Mouse (Mus musculus) monocyte, adult 5-6 weeks (primary cell): ENCODE results near the gene Fam214a. TPM values are rescaled to one million over a fixed set of nuclear protein-coding genes. Genes with fewer than 3 reads are reported as not detected.

Experiments used
- ATAC-seq: fragments of 153-309, 156-312 bp; replicated peaks from 2 replicates; pipeline ENCODE4 v1.8.0; 2017; ENCODE audit warnings: mild to moderate bottlenecking; ENCODE audit not compliant: low TSS enrichment, insufficient number of reproducible peaks, severe bottlenecking, poor library complexity, low FRiP score
- total RNA-seq: library from RNA; stranded (forward); fragments of 200-1000, 200-491, 200-594 nt; gene quantifications from 3 replicates; pipeline ENCODE4 v1.2.3, GENCODE M21; 2017

The Fam214a gene
- total RNA-seq, 1 experiment from 2014 or later: 43.8 TPM

- no peak for ATAC-seq
Measured at GRCm38 (mm10) chr9:75002262-75002661, 49.6 kb downstream of the Fam214a start.

DNA sequence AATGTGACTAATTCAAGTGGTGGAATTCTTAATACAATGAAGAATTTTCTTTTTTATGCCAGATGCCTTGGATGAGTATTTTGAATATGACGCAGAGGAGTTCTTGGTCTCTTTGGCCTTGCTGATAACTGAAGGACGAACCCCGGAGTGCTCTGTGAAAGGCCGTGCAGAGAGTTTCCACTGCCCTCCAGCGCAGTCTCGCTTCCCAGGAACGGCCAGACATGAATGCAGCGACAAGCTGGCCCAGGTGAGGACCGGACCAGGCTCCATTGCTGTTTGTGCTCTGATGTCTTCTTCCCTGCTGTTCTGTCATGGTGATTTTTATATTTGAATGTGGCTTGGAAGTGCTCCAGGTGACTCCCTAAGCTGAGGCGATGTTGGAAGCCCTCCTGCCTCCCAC, 51.5 kb downstream of the Fam214a start:
- ATAC-seq: no peak

DNA sequence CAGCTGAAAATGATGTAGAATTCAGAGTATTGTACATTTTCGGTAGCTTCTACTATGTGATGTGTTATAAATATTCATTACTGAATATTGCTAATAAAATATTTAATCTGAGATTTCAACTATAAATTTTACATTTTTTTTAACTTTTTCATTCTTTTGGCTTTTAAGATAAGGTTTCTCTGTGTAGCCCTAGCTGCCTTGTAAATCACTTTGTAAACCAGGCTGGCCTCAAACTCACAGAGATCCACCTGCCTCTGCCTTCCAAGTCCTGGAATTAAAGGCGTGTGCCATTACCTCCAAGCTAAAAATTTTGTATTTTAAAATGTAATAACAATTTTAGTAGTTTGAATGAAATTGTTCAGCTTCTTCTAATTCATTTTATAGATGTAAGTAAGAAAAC, 63.9 kb downstream of the Fam214a start:
- no peak for ATAC-seq

GRCm38 (mm10) chr9:75019181-75019580, 66.5 kb downstream of the Fam214a start:
- ATAC-seq: no peak

DNA sequence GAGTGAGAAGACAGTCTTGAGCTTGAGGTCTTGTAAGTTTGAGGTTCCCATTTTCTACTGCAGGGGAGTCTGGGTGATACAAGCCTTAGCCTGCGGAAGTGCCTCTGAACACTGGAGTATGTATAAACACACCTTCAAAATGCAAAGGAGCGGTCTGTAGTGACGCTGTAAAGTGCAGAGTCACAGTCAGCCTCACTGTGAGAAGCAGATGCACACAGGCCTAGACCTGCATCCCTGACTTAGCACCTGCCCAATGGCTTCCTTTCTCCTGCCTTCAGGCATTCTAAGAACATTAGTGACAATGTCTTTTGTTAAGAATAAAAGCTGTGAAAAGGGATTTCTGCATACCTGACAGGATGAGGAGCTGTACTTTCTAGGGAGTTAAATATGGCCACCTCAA, 66.9 kb downstream of the Fam214a start:
- no peak for ATAC-seq

- ATAC-seq: no peak
Measured at GRCm38 (mm10) chr9:75020561-75020960, 67.9 kb downstream of the Fam214a start.

DNA sequence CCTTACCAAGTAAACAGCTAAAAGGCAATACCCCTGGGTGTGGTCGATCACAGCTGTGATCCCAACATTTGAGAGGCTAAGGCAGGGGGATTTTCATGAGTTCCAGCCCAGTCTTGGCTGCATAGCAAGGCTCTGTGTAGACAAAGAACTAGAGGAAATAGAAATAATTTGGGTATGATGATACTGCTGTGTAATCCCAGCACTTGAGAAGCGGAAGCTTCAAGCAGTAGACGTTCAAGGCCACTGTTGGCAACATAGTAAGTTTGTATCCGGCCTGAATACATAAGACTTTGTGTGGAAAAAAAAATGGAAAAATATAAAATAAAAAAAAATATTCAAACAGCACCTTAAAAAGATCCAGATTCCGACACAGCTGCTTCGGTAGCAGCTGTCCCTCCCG, 69.9 kb downstream of the Fam214a start:
- ATAC-seq: no peak

DNA sequence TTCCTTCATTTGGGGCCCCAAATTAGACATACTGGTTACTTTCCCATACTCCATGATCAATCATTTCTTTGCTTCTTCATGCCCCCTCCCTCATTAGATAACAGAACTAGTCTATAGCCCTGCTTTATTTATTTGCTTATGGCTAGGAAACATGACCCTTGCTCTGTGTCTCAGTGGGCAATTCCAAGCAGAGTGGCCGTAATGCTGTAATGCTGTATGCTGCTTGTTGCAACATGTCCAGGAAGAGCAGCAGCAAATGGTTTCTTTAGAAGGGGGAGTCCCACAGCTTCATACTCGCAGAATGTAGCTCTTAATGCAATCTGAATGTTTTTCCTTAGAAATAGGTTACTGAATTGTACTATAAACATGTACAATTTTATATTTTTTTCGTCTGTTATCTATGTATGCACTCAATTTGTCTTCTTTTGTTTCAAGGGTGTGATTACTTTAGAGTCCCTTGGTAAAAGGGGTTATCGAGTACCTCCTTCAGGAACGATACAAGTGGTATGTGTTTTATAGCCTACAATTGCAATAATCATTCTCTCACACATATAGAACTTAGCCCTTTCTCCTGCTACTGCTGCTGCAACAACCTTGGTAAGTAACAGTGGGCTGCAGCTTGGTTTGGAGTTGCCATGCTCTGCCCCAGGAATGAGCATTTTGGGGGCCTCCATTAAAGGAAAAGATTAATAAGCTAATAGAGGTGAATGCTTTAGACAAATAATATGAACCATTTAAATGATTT, 70.6 kb downstream of the Fam214a start:
- no peak for ATAC-seq

DNA sequence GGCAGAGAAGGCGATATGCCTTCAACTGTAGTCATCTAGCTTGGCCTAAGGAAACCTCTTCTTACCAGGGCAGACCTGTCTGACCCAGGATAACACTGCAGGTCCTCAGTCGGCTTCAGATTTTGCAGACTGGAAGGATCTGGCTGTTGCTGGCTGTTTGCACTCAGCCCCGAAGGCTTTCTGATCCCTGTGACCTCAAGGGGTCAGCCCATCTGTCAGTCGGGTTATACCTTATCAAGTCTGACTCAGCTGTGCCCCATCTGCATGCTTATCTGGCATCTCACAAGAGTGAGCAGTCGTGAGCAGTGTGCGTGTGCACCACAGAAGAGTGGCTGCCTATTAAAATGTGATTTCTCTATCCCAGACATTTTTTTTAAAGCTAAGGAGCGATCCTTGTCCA, 71.4 kb downstream of the Fam214a start:
- ATAC-seq: no peak

GRCm38 (mm10) chr9:75025689-75026088, 73.0 kb downstream of the Fam214a start:
- ATAC-seq: no peak

DNA sequence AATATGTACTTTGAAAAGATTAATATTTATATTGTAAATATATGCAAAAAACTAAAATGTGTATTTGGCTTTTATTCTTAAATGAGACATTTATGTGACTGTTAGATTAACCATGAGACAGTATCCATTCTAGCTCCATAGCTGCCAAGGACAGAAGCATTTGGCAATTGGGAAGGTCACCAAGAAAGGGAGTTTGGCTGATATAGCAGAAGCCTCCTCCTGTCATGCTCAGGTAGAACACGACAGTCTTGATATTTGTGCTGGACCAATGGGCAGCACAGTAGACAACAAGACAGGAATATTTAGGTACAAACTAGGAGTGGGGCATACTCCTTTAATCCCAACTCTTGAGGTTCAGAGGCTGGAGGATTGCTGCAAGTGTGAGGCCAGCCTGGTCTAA, 79.7 kb downstream of the Fam214a start:
- no peak for ATAC-seq

DNA sequence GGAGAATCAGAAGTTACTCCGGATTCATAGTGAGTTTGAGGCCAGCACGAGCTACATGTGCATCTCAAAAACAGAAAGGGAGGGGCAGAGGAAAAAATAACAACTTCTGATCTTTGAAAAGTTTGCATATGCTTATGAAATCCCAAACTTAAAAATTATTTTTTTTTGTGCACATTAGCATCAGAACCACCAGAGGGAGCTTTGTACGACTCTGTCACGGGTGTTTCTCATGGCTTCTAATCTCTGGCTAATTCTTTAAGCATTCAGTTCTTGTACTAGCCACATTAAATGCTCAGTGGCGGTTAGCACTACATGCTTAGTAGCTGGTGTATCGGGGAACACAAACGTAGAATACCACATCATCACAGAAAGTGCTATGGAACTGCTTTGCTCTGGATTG, 80.5 kb downstream of the Fam214a start:
- ATAC-seq: no peak

DNA sequence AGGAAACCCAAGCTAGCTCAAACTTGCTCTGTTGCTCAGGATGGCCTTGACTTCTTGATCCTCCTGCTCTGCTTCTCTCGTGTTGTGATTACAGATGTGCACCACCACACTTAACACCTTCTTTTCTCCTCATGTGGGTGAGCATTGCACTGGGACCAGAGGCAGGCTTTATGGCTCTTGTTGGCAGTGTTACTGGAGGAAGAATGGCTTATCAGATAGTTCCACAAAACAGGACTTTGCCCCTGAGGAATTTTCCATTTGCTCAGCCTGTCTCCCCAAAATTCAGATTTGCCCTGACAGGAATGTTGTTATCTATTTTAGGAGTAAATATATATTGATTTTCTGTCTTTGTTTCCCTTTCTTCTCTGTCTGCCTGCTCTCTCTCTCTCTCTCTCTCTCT, 82.0 kb downstream of the Fam214a start:
- ATAC-seq: no peak

DNA sequence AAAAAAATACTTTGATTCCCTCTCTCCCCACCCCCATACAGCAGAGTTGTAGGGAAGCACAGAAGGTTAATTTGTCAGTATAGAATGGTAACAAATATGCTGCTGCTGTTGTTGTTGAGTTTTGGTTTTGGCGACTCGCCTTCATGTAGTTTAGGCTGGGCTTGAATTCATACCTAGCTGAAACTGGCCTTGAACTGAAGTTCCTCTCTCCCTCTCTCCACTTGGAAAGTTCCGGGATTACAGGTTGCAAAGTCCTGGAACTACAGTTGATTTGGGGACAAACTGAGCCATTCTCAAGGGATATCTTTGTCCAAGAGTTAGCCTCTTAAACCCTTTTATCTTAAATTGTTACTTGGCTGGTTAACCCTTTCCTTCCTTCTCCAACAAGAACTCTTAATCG, 83.3 kb downstream of the Fam214a start:
- ATAC-seq: no peak

DNA sequence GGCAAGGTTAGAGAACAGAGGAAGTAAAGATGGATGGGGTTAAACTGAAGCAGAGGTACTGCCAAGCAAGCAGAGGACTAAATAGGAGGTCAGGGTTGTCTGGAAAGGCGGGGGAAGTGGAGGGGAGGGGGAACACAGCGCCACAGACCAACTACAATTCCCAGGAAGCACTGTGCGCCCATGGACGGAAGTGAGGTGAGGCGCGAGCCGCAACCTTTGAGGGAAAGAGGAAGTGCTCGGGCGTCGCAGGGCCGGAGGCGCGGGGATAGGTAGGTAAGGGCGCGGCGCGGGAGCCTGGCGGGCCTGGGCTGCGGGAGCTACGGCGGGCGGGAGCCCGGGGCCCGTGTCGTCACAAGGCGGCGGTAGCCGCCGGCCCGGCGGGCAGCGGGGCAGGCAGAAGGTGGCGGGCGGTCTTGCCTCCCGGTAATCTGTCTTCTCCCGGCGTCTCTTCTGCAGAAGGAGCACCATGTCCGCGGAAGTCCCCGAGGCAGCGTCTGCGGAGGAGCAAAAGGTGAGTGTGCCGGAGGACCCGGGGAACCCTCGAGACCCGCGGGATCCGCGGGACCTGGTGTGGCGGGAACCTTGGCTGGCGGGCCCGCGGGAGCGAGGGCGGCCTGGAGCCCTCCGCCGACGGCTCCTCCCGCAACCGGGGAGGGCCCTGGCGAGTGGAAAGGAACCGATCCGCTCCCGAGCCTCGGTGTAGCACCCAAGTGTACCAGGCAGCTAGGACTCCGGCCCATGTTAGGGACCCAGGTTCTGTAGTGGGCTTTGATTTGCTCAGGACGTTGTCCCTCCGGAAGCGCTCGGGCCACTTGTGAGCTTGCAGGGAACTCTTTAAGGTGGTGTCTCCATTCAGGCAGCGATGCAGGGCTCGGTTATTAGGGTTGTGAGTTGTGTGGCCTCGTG, 85.0 kb downstream of the Fam214a start, which contains the start of gene Arpp19:
Arpp19 (plus strand) TSS at position 164 of the 906 bp plus-strand sequence.
- ATAC-seq: peak; percentile 93

DNA sequence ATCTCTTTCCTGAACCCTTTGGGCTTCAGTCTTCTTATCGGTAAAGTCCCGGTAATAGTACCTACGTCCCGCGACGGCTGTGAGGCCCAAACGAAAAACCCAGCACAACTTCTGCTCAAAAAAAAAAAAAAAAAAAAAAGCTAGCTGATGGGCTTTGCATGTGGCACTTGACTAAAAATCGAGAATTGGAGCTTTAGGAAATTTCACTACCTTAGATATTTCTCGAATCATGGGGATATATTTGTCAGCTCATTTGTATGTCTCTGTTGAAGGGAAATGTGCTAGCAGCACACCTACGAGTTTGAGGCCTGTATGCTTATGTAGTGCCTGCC, 85.6 kb downstream of the Fam214a start:
- ATAC-seq: no peak

DNA sequence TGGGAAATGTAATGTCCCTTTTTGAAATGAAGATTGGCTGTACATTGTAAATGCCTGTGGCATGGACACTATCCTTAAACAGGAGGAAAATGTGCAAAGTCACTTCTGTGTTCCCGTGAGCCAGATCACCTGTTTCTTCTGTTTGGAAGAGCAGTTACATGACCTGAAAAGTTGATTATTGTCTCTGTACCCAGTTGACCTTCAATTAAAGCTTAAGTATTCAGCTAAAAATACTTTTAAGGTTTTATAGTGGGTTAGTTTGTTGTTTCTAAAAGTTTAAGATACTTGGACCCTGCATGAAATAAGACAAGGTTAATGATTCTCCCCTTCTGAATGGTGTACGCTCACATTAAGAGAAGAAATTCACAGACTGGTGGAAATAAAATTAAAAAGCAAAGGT, 87.9 kb downstream of the Fam214a start:
- ATAC-seq: no peak

DNA sequence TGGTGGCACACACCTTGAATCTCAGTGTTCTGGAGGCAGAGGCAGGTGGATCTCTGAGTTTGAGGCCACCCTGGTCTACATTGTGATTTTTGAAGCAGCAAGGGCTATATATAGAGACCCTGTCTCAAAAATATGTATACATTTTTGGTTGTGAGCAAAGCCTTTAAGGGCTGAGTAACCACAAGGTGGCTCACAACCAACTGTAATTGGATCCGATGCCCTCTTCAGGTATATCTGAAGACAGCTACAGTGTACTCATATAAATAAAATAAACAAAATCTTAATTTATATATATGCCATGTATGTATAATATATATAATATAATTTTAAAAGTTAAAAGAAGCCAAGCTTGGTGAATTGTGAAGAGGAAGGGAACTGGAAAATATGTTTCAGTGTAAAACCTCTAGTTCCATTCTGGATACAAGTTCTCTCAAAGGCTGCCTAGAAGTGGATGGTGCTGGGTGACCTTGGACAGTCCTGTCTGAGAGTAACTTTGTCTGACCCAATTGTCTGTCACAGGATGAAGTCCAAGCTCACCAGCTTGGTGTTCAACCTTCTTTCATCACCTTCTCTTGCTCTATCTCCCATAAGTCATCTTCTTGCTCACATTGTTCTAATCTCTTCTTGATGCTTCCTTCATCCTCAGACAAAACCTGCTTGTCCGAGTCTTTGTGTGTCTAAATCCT, 89.3 kb downstream of the Fam214a start:
- ATAC-seq: no peak

GRCm38 (mm10) chr9:75043191-75043590, 90.5 kb downstream of the Fam214a start:
- no peak for ATAC-seq

GRCm38 (mm10) chr9:75047079-75047478, 94.4 kb downstream of the Fam214a start:
- ATAC-seq: no peak
